Mouse (Mus musculus) G1E (cell line): ENCODE results near the gene Hfe.

Experiments used
- CTCF ChIP-seq: IDR thresholded peaks from 2 replicates; pipeline ENCODE4 v1.5.1; 2012; ENCODE audit warnings: low read depth, low read length, inconsistent platforms, mixed read lengths
- GATA1 ChIP-seq: IDR thresholded peaks from 2 replicates; pipeline ENCODE4 v1.6.1; 2012; ENCODE audit warnings: borderline replicate concordance, low read length, inconsistent platforms, mixed read lengths
- GATA2 ChIP-seq: IDR thresholded peaks from 2 replicates; pipeline ENCODE4 v1.6.1; 2012; ENCODE audit warnings: low read depth, low read length, inconsistent platforms, borderline replicate concordance
- TAL1 ChIP-seq: conservative IDR thresholded peaks from 2 replicates; pipeline ENCODE4 v1.6.1; 2012; ENCODE audit warnings: low read depth, low read length, inconsistent platforms, mixed read lengths

DNA sequence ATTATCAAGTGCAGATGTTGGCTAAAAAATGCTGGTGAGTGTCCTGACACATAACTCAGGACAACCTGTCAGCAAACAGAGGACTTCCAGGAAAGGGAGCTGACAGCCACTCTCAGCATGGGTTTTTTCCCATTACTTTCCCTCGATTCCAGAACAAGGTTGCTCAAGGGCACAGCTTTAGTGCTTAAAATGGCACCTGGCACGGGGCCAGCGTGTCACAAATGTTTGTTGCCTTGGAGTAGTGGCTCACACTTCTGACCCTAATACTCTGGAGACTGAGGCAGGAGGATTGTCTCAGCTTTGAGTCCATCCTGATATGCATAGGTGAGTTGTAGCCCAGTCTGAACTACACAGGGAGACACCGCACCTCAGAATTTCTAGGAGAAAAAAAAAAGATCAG lies 2.0 kb downstream of the Hfe start:
- TF ChIP-seq CTCF, result no peak
- no peak for TF ChIP-seq GATA1
- no peak for TF ChIP-seq GATA2
- TF ChIP-seq TAL1, result no peak
